Mouse (Mus musculus) yolk sac, embryonic 10.5 days (tissue): ENCODE measurements around the gene Rraga.

ENCODE experiments used
- DNase-seq: peaks from one replicate; pipeline ENCODE4 v3.0.0-alpha.2; 2017; ENCODE audit warnings: low spot score

Gene Rraga

GRCm38 (mm10) chr4:86575283-86575983, at the start of gene Rraga:
Gene Rraga (plus strand): TSS chr4:86575668.
- DNase-seq: peak; percentile 95

- no peak for DNase-seq
These were observed 48.0 kb upstream of the Rraga start for GRCm38 (mm10) chr4:86527162-86528136.

- DNase-seq: no peak
These were observed 46.3 kb upstream of the Rraga start for GRCm38 (mm10) chr4:86529161-86529560.

GRCm38 (mm10) chr4:86533406-86534090, 41.9 kb upstream of the Rraga start:
- no peak for DNase-seq

GRCm38 (mm10) chr4:86534091-86534481, 41.4 kb upstream of the Rraga start:
- DNase-seq: no peak

- DNase-seq: no peak
These were observed 37.5 kb upstream of the Rraga start for GRCm38 (mm10) chr4:86537972-86538371.

GRCm38 (mm10) chr4:86538936-86539335, 36.5 kb upstream of the Rraga start:
- DNase-seq: no peak

- DNase-seq: no peak
These were observed 33.9 kb upstream of the Rraga start for GRCm38 (mm10) chr4:86541573-86541972.

- no peak for DNase-seq
These were observed 31.5 kb upstream of the Rraga start for GRCm38 (mm10) chr4:86543999-86544398.

GRCm38 (mm10) chr4:86545615-86546014, 29.9 kb upstream of the Rraga start:
- peak; percentile 2 for DNase-seq

- no peak for DNase-seq
These were observed 27.1 kb upstream of the Rraga start for GRCm38 (mm10) chr4:86548332-86548731.

GRCm38 (mm10) chr4:86555035-86555707, 20.3 kb upstream of the Rraga start:
- DNase-seq: peak; percentile 12

GRCm38 (mm10) chr4:86557371-86557770, 18.1 kb upstream of the Rraga start:
- no peak for DNase-seq

- no peak for DNase-seq
These were observed 17.2 kb upstream of the Rraga start, which contains the start of gene Saxo1 for GRCm38 (mm10) chr4:86558228-86558627. Gene Saxo1 (minus strand): TSS chr4:86558328.

- DNase-seq: no peak
These were observed 16.5 kb upstream of the Rraga start for GRCm38 (mm10) chr4:86559006-86559405.

- DNase-seq: no peak
These were observed 14.4 kb upstream of the Rraga start for GRCm38 (mm10) chr4:86561061-86561460.

GRCm38 (mm10) chr4:86574939-86575282, 557 bp upstream of the Rraga start:
- no peak for DNase-seq

GRCm38 (mm10) chr4:86576120-86576541, 663 bp downstream of the Rraga start:
- no peak for DNase-seq

GRCm38 (mm10) chr4:86576630-86577225, 1.3 kb downstream of the Rraga start:
- DNase-seq: no peak

- DNase-seq: no peak
These were observed 4.6 kb downstream of the Rraga start for GRCm38 (mm10) chr4:86580056-86580455.

- DNase-seq: no peak
These were observed 5.1 kb downstream of the Rraga start for GRCm38 (mm10) chr4:86580591-86580990.
